9 mouse cellular contexts compared by ENCODE assay signal in genomic region chr4:142084936-142085563, GRCm38 (mm10). TPM values are rescaled to one million over a fixed set of nuclear protein-coding genes. Genes with fewer than 3 reads are reported as not detected.
DNase-seq lines count a peak whose midpoint lies in the region; ATAC-seq and TF ChIP-seq lines count a peak whose summit lies in the region.
"Had no signal": no experiment of that assay in that cellular context is flagged by ENCODE, and none has a peak within 500 bp of the region (broad histone marks: within the 10 kb centered on the region; RNA-seq: fewer than 3 reads in every experiment).

No protein-coding gene starts in this region.

- H3K4me2 ChIP-seq in hindbrain, embryonic 16.5 days (ENCODE audit: low read length): peak overlapping the region; percentile 99
- peak overlapping the region; percentile 66 for H3K4me2 ChIP-seq in liver, postnatal 0 days (ENCODE audit: low read depth, low read length)

- TF ChIP-seq POLR2A in heart, adult 2 months (IDR thresholded peaks at IDR 0.05; ENCODE audit: insufficient read depth, low read depth, low read length): no peak

- ATAC-seq in hindbrain, embryonic 16.5 days: no peak
- ATAC-seq in liver, postnatal 0 days: peak; percentile 8; the same call in 1 of the 2 replicates
- ATAC-seq in monocyte, adult 5-6 weeks (replicated peaks; ENCODE audit: insufficient number of reproducible peaks, low FRiP score, low TSS enrichment, poor library complexity, severe bottlenecking): no peak

- H3K4me1 ChIP-seq in heart, adult 2 months (ENCODE audit: control insufficient read depth, insufficient read depth, low read length): peaks cover 10% of the 10 kb centered on the region
- peaks cover 24% of the 10 kb centered on the region for H3K4me1 ChIP-seq in hindbrain, embryonic 16.5 days (ENCODE audit: control insufficient read depth, insufficient read depth, low read depth, low read length)
- H3K4me1 ChIP-seq in liver, postnatal 0 days (ENCODE audit: insufficient read depth): peaks cover 26% of the 10 kb centered on the region

- H3K4me3 ChIP-seq in heart, adult 2 months: peak overlapping the region; percentile 63; the same call in 1 of the 2 replicates
- peak overlapping the region; percentile 64 for H3K4me3 ChIP-seq in hindbrain, embryonic 16.5 days (ENCODE audit: low read length)
- H3K4me3 ChIP-seq in liver, postnatal 0 days (ENCODE audit: low read depth, low read length): peak overlapping the region; percentile 55

- H3K36me3 ChIP-seq in heart, adult 2 months (ENCODE audit: control insufficient read depth, insufficient read depth, low read length): no peaks in the 10 kb centered on the region
- H3K36me3 ChIP-seq in hindbrain, embryonic 16.5 days (ENCODE audit: control insufficient read depth, insufficient read depth, low read length): no peaks in the 10 kb centered on the region
- H3K36me3 ChIP-seq in liver, postnatal 0 days (replicated peaks; ENCODE audit: insufficient read depth, low read length): no peaks in the 10 kb centered on the region

- no peak overlapping the region; the same call in 1 of the 2 replicates for H3K27ac ChIP-seq in heart, adult 2 months
- no peak overlapping the region for H3K27ac ChIP-seq in hindbrain, embryonic 16.5 days (ENCODE audit: low read depth, low read length)
- H3K27ac ChIP-seq in liver, postnatal 0 days (ENCODE audit: low read depth): peak overlapping the region; percentile 81

- no peaks in the 10 kb centered on the region for H3K27me3 ChIP-seq in heart, adult 2 months (ENCODE audit: control insufficient read depth, insufficient read depth, low read length)
- H3K27me3 ChIP-seq in hindbrain, embryonic 16.5 days (replicated peaks; ENCODE audit: control insufficient read depth, insufficient read depth, low read length): peaks cover 19% of the 10 kb centered on the region
- H3K27me3 ChIP-seq in liver, postnatal 0 days (ENCODE audit: insufficient read depth, low read length): peaks cover 17% of the 10 kb centered on the region; the same call in 1 of the 2 replicates

- TF ChIP-seq CTCF in heart, adult 2 months (IDR thresholded peaks at IDR 0.05): no peak
- TF ChIP-seq CTCF in liver, postnatal 0 days (IDR thresholded peaks at IDR 0.05; ENCODE audit: low read depth): no peak

- DNase-seq in heart, adult 2 months: no peak
- DNase-seq in heart, postnatal 36 days: no peak
- DNase-seq in Muller cell, postnatal 12 days (ENCODE audit: inconsistent ontology term): peak; percentile 25
- DNase-seq in liver, postnatal 0 days: peak; percentile 39
- DNase-seq in left cerebral cortex, postnatal 25 days (ENCODE audit: low spot score in 2 of 2): no peak
- DNase-seq in left cerebral cortex, adult 11 months (ENCODE audit: low spot score): no peak

- WGBS in heart, adult 2 months: 31% methylated on average over 20 of the region's 20 CpGs
- WGBS in hindbrain, embryonic 16.5 days: 8% methylated on average over 20 of the region's 20 CpGs
- WGBS in liver, postnatal 0 days (ENCODE audit: insufficient replicate concordance): 8% methylated on average over 20 of the region's 20 CpGs

- peak overlapping the region; percentile 82; the same call in 1 of the 2 replicates for H3K9ac ChIP-seq in heart, adult 2 months (ENCODE audit: low read depth, low read length)
- no peak overlapping the region for H3K9ac ChIP-seq in hindbrain, embryonic 16.5 days (ENCODE audit: low read depth, low read length)
- H3K9ac ChIP-seq in liver, postnatal 0 days (replicated peaks): peak overlapping the region; percentile 45

- H3K79me2 ChIP-seq in heart, adult 2 months (replicated peaks; ENCODE audit: control insufficient read depth, insufficient read depth, low read length): no peaks in the 10 kb centered on the region

- no peaks in the 10 kb centered on the region for H3K9me3 ChIP-seq in hindbrain, embryonic 16.5 days (ENCODE audit: control insufficient read depth, low read length)
- H3K9me3 ChIP-seq in liver, postnatal 0 days (ENCODE audit: low read length): no peaks in the 10 kb centered on the region

- TF ChIP-seq EP300 in heart, adult 2 months (IDR thresholded peaks at IDR 0.05; ENCODE audit: insufficient read depth, low read depth, low read length): no peak
- no peak for TF ChIP-seq EP300 in liver, postnatal 0 days (IDR thresholded peaks at IDR 0.05; ENCODE audit: low read depth)

- intact Hi-C loops in heart, adult 2 months (cut with DNase I): no loop called here
- intact Hi-C loops in heart, postnatal 36 days (cut with DNase I): loop anchor here (2.0 kb wide), 1 partner anchor 70 kb away; the partner anchor contains the start of gene Fhad1
- intact Hi-C loops in left cerebral cortex, postnatal 25 days (cut with DNase I): loop anchor here (5.0 kb wide), 1 partner anchor 78 kb away; no protein-coding TSS in a partner anchor

RNA-seq across cellular contexts. Expression of gene Tmem51, which starts 0.9 kb away (rescaled TPM):
- total RNA-seq in heart, adult 2 months (2021): 1 to 10 TPM; 5.5 to 6.0 TPM
- 9.9 and 13.1 TPM in 2 replicates for polyA plus RNA-seq in heart, adult 2 months (2012; rRNA removed)
- total RNA-seq in heart, postnatal 36 days (2021): 1 to 10 TPM; 5.1 to 5.2 TPM
- polyA plus RNA-seq in hindbrain, embryonic 16.5 days (2015; fragmentation: Nextera tagmentation; extraction: Ambion mirVana): 8.2 and 8.6 TPM in 2 replicates
- polyA plus RNA-seq in liver, postnatal 0 days (2015; fragmentation: Nextera tagmentation; extraction: Ambion mirVana): 13.7 and 15.7 TPM in 2 replicates
- 1 to 10 TPM; 3.9 to 4.6 TPM for total RNA-seq in left cerebral cortex, postnatal 25 days (2021)
- total RNA-seq in monocyte, adult 5-6 weeks (2017): 57.2 to 77.8 TPM (median 58.7 TPM) in 3 replicates
- polyA plus RNA-seq: C2C12 had no signal

Comparison
In these comparisons a context has a peak if more than half of its experiments do, and no peak if none do; other contexts are left out.
1. DNase-seq: peak in Muller cell, postnatal 12 days (single experiment) and liver, postnatal 0 days (single experiment); none in heart, adult 2 months (0 of 2), heart, postnatal 36 days (0 of 2), left cerebral cortex, postnatal 25 days (0 of 2) and left cerebral cortex, adult 11 months (single experiment).
2. Peak in every context shown above with its lines, with median percentiles within 50 percentile points of each other: H3K4me3 ChIP-seq.